Mouse (Mus musculus): Measurements from ENCODE around the gene Tbc1d7. TPM values are rescaled to one million over a fixed set of nuclear protein-coding genes. Genes with fewer than 3 reads are reported as not detected.

Gene Tbc1d7
- polyA plus RNA-seq (2015; fragmentation: Nextera tagmentation; extraction: Ambion mirVana): 11.7 and 12.9 TPM in 2 replicates

GRCm38 (mm10) chr13:43171020-43171710 lies at the start of gene Tbc1d7:
Gene Tbc1d7 (minus strand): TSS chr13:43171501.
- Histone ChIP-seq H3K9me3 (ENCODE audit: low read length) (no peaks in the 10 kb centered on the region), H3K4me1 (ENCODE audit: insufficient read depth) (peaks cover 8% of the 10 kb centered on the region), H3K27ac (ENCODE audit: low read depth) (peak within 1 kb of the TSS; percentile 88), H3K36me3 (replicated peaks; ENCODE audit: insufficient read depth, low read length) (no peaks in the 10 kb centered on the region), H3K27me3 (ENCODE audit: insufficient read depth, low read length) (no peaks in the 10 kb centered on the region), H3K4me3 (ENCODE audit: low read depth, low read length) (peak within 1 kb of the TSS; percentile 66), H3K9ac (replicated peaks) (peak within 1 kb of the TSS; percentile 70), H3K4me2 (ENCODE audit: low read depth, low read length) (peak within 1 kb of the TSS; percentile 92)
- ATAC-seq (peak; percentile 97), DNase-seq (peak; percentile 99)
- TF ChIP-seq CTCF (IDR thresholded peaks at IDR 0.05; ENCODE audit: low read depth): no peak
- no peak for TF ChIP-seq EP300 (IDR thresholded peaks at IDR 0.05; ENCODE audit: low read depth)
- WGBS (ENCODE audit: insufficient replicate concordance): under 1% methylated on average over 48 of the region's 48 CpGs

DNA sequence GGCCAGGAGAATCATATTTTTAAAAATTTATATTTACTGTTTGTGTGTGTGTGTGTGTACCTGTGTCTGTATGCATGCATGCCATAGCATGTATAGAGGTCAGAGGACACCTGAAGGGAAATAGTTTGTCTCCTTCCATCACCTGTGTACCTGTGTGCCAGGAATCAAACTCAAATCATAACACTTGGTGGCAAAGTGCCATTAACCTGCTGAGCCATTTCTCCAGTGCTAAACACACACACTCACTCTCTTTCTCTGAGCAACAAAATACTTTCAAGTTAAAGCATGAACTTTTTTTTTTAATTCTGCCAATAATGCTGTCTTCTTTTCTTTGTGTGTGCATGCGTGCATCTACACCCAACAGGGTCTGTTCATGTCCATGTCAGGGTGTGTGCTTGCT lies 49.3 kb upstream of the Tbc1d7 start:
- TF ChIP-seq CTCF (IDR thresholded peaks at IDR 0.05; ENCODE audit: low read depth) (no peak), EP300 (IDR thresholded peaks at IDR 0.05; ENCODE audit: low read depth) (no peak)
- no peaks in the 10 kb centered on the region for H3K27me3 ChIP-seq (ENCODE audit: insufficient read depth, low read length)
- H3K4me2 ChIP-seq (ENCODE audit: low read depth, low read length): no peak overlapping the region
- DNase-seq (no peak), ATAC-seq (no peak)
- 93% methylated on average over 1 of the region's 1 CpGs for WGBS (ENCODE audit: insufficient replicate concordance)
- H3K9ac ChIP-seq (replicated peaks): no peak overlapping the region
- peaks cover 7% of the 10 kb centered on the region; the same call in 1 of the 2 replicates for H3K9me3 ChIP-seq (ENCODE audit: low read length)
- H3K4me3 ChIP-seq (ENCODE audit: low read depth, low read length): no peak overlapping the region
- H3K4me1 ChIP-seq (ENCODE audit: insufficient read depth): peaks cover 24% of the 10 kb centered on the region
- no peak overlapping the region for H3K27ac ChIP-seq (ENCODE audit: low read depth)
- no peaks in the 10 kb centered on the region for H3K36me3 ChIP-seq (replicated peaks; ENCODE audit: insufficient read depth, low read length)

- DNase-seq: no peak
- ATAC-seq: no peak
- H3K4me2 ChIP-seq (ENCODE audit: low read depth, low read length): no peak overlapping the region
- H3K36me3 ChIP-seq (replicated peaks; ENCODE audit: insufficient read depth, low read length): no peaks in the 10 kb centered on the region
- peak overlapping the region; percentile 34; the same call in 1 of the 2 replicates for H3K27ac ChIP-seq (ENCODE audit: low read depth)
- H3K27me3 ChIP-seq (ENCODE audit: insufficient read depth, low read length): no peaks in the 10 kb centered on the region
- no peak for TF ChIP-seq EP300 (IDR thresholded peaks at IDR 0.05; ENCODE audit: low read depth)
- no peak for TF ChIP-seq CTCF (IDR thresholded peaks at IDR 0.05; ENCODE audit: low read depth)
- no peaks in the 10 kb centered on the region for H3K9me3 ChIP-seq (ENCODE audit: low read length)
- peaks cover 33% of the 10 kb centered on the region for H3K4me1 ChIP-seq (ENCODE audit: insufficient read depth)
- no peak overlapping the region for H3K4me3 ChIP-seq (ENCODE audit: low read depth, low read length)
- no peak overlapping the region for H3K9ac ChIP-seq (replicated peaks)
- WGBS (ENCODE audit: insufficient replicate concordance): 41% methylated on average over 4 of the region's 4 CpGs
Observed at GRCm38 (mm10) chr13:43218764-43219163, 47.5 kb upstream of the Tbc1d7 start.

- ATAC-seq (no peak), DNase-seq (no peak)
- peaks cover 36% of the 10 kb centered on the region for H3K4me1 ChIP-seq (ENCODE audit: insufficient read depth)
- H3K27ac ChIP-seq (ENCODE audit: low read depth): peak overlapping the region; percentile 34; the same call in 1 of the 2 replicates
- no peak overlapping the region for H3K9ac ChIP-seq (replicated peaks)
- TF ChIP-seq CTCF (IDR thresholded peaks at IDR 0.05; ENCODE audit: low read depth): no peak
- TF ChIP-seq EP300 (IDR thresholded peaks at IDR 0.05; ENCODE audit: low read depth): no peak
- H3K9me3 ChIP-seq (ENCODE audit: low read length): no peaks in the 10 kb centered on the region
- 75% methylated on average over 4 of the region's 4 CpGs for WGBS (ENCODE audit: insufficient replicate concordance)
- no peaks in the 10 kb centered on the region for H3K36me3 ChIP-seq (replicated peaks; ENCODE audit: insufficient read depth, low read length)
- no peak overlapping the region for H3K4me2 ChIP-seq (ENCODE audit: low read depth, low read length)
- no peaks in the 10 kb centered on the region for H3K27me3 ChIP-seq (ENCODE audit: insufficient read depth, low read length)
- H3K4me3 ChIP-seq (ENCODE audit: low read depth, low read length): no peak overlapping the region
Observed at GRCm38 (mm10) chr13:43218284-43218683, 47.0 kb upstream of the Tbc1d7 start.

- Histone ChIP-seq H3K9me3 (ENCODE audit: low read length) (no peaks in the 10 kb centered on the region), H3K4me1 (ENCODE audit: insufficient read depth) (peaks cover 40% of the 10 kb centered on the region), H3K9ac (replicated peaks) (no peak overlapping the region), H3K27ac (ENCODE audit: low read depth) (peak overlapping the region; percentile 44), H3K4me2 (ENCODE audit: low read depth, low read length) (no peak overlapping the region), H3K4me3 (ENCODE audit: low read depth, low read length) (no peak overlapping the region), H3K27me3 (ENCODE audit: insufficient read depth, low read length) (no peaks in the 10 kb centered on the region), H3K36me3 (replicated peaks; ENCODE audit: insufficient read depth, low read length) (no peaks in the 10 kb centered on the region)
- WGBS (ENCODE audit: insufficient replicate concordance): 41% methylated on average over 4 of the region's 4 CpGs
- peak; percentile 33 for DNase-seq
- ATAC-seq: no peak
- TF ChIP-seq CTCF (IDR thresholded peaks at IDR 0.05; ENCODE audit: low read depth) (no peak), EP300 (IDR thresholded peaks at IDR 0.05; ENCODE audit: low read depth) (no peak)
Observed at GRCm38 (mm10) chr13:43217686-43218085, 46.4 kb upstream of the Tbc1d7 start.

DNA sequence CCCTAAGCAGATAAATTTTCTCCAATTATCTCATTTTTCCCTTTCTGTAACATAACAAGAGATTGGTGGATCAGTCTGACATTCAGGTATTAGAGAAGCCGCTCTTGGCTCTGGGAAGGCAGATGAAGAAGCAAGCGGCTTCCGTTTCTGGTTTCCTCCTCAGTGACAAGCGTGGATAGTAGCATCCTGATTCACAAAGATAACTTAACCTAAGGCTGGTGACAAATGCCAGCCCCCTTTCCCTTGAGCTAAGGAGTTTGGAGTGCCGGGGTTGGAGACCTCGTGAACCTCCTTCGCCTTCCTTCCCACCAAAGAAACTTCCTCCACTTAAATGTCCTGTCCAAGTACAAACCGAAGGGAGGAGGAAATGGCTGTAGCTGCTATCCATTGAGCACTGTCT lies 45.8 kb upstream of the Tbc1d7 start:
- no peak for TF ChIP-seq EP300 (IDR thresholded peaks at IDR 0.05; ENCODE audit: low read depth)
- TF ChIP-seq CTCF (IDR thresholded peaks at IDR 0.05; ENCODE audit: low read depth): no peak
- no peak for DNase-seq
- Histone ChIP-seq H3K4me2 (ENCODE audit: low read depth, low read length) (no peak overlapping the region), H3K4me1 (ENCODE audit: insufficient read depth) (peaks cover 46% of the 10 kb centered on the region), H3K9ac (replicated peaks) (no peak overlapping the region), H3K36me3 (replicated peaks; ENCODE audit: insufficient read depth, low read length) (no peaks in the 10 kb centered on the region), H3K4me3 (ENCODE audit: low read depth, low read length) (no peak overlapping the region), H3K9me3 (ENCODE audit: low read length) (no peaks in the 10 kb centered on the region), H3K27ac (ENCODE audit: low read depth) (peak overlapping the region; percentile 44; the same call in 1 of the 2 replicates), H3K27me3 (ENCODE audit: insufficient read depth, low read length) (no peaks in the 10 kb centered on the region)
- 25% methylated on average over 8 of the region's 8 CpGs for WGBS (ENCODE audit: insufficient replicate concordance)
- ATAC-seq: no peak
